Mouse (Mus musculus): ENCODE results near the gene Ski. TPM values are rescaled to one million over a fixed set of nuclear protein-coding genes. Genes with fewer than 3 reads are reported as not detected.

Gene Ski
- polyA plus RNA-seq, 1 experiment = 55.2 TPM

DNA sequence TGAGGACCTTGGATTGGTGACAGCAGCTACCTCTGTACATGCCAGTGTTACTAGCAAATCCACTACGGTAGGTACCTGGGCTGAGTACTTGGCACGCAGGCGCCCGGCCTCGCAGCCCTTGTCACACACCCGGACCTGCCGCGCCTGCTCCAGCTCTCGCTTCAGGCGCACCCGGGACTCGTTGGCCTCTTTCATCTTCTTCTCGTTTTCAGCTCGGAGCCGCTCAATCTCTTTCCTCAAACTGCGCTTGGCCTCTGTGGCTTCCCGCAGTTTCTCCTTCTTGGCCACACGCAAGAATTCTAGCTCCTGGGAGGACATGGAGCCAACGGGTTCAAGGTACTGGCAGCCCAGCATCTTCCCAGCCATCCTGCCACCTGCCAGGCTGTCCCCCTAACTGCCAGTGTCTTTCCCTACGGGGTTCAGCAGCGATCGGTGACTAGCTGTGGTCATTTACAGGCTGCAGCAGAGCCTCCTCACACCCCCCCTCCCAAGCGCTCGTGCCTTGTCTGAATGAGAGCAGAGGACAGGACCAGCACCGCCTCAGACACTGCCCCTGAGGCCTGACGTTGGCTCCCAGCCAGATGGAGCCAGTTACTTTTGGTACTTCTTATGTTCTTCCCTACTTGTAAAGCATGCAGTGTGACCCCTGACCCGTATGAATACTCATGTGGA, 64.4 kb downstream of the Ski start:
- DNase-seq (ENCODE audit: low read depth) = peak; percentile 24
- TF ChIP-seq CTCF (IDR thresholded peaks at IDR 0.05; ENCODE audit: borderline replicate concordance, extremely low read depth, insufficient read depth, insufficient read length) (no peak), POLR2A (IDR thresholded peaks at IDR 0.05; ENCODE audit: borderline replicate concordance, extremely low read depth, insufficient read depth, insufficient read length, poor library complexity, severe bottlenecking) (no peak)

DNA sequence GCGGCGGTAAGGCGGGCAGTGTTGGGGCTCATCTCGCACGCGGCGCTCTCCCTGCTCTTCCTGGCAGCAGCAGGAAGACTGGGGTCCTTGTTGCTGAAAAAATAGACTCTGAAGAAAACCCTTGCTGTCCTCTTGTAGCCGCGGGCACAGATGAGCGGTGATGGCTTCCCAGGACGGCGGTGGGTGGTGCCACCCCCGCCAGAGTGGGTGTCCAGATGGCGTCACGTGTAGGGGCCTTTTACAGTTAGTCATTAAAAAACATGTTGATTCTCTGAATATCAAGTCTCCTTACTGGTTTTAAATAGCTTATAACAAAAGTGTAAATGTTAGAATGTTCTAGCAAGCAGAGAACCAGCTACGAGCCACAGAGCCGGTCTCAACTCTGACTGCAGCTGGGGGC, 65.7 kb downstream of the Ski start:
- TF ChIP-seq POLR2A (IDR thresholded peaks at IDR 0.05; ENCODE audit: borderline replicate concordance, extremely low read depth, insufficient read depth, insufficient read length, poor library complexity, severe bottlenecking) (no peak), CTCF (IDR thresholded peaks at IDR 0.05; ENCODE audit: borderline replicate concordance, extremely low read depth, insufficient read depth, insufficient read length) (no peak)
- DNase-seq (ENCODE audit: low read depth) = no peak

DNA sequence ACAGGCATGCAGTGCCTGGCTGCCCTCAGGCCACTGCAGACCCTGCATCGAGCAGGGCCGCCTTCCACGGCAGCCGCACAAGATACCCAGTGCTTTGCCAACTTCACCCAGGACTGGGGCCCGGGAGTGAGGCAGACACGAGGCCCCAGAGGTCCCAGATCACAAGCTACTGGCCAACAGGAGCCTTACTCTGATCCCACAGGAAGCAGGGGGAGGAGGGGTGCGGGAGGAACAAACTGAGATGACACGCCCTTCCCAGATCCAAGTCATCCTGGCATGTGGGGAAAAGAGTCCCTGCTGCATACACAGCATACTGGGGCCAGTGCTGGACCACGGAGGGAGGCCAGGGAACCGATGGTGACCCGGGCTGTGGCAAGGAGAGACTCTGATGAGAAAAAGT, 67.4 kb downstream of the Ski start:
- TF ChIP-seq POLR2A (IDR thresholded peaks at IDR 0.05; ENCODE audit: borderline replicate concordance, extremely low read depth, insufficient read depth, insufficient read length, poor library complexity, severe bottlenecking) = no peak
- DNase-seq (ENCODE audit: low read depth) = no peak

DNA sequence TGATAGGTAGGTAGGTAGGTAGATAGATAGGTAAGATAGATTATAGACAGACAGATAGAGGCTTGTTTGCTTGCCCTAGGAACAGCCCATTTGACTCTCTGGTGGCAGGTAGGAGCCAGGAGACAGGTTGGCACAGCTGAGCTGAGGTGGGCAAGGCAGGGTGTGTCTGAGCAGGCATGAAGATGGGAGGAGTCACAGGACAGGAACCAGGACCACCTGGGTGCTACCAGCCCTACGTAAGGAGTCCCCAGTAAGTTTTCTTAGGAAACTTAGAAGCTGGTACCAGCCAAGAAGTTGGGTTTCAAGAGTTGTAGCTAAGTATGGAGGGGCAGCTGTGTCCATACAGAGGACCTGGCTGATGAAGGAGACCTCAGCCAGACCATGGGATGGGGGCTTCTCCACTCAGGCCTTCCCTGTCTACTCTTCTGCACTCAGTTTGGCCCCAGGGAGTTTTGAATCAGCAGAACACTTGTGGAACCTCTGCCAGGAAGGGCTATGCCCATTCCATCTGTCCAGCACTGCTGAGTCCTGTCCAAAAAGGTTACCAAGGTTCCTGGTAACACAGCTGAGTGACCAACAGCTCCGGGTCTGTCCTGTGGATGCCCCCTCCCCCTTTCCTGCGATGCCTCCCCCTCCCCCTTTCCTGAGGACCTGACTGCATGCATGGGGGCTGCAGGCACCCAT, 68.9 kb downstream of the Ski start:
- TF ChIP-seq CTCF (IDR thresholded peaks at IDR 0.05; ENCODE audit: borderline replicate concordance, extremely low read depth, insufficient read depth, insufficient read length) = no peak
- TF ChIP-seq POLR2A (IDR thresholded peaks at IDR 0.05; ENCODE audit: borderline replicate concordance, extremely low read depth, insufficient read depth, insufficient read length, poor library complexity, severe bottlenecking) = no peak
- no peak for DNase-seq (ENCODE audit: low read depth)

DNA sequence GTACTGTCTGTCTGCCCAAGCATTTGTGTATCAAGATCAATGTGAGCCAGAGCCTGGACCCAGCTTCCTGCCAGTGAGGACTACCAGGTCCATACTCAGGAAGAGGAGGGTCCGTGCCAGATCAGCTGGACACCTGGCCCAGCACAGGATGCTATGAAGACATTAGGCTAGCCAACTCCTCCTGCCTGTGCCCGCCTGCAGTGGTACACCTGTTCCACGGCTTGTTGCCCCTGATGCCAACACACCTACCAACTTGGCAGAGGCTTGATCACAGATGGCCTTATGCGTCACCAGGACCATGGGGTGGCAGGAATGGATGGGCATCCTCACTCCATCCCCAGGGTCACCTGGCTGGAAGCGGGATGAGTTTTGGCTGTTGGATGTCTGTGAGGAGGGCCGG, 69.9 kb downstream of the Ski start:
- TF ChIP-seq CTCF (IDR thresholded peaks at IDR 0.05; ENCODE audit: borderline replicate concordance, extremely low read depth, insufficient read depth, insufficient read length) (no peak), POLR2A (IDR thresholded peaks at IDR 0.05; ENCODE audit: borderline replicate concordance, extremely low read depth, insufficient read depth, insufficient read length, poor library complexity, severe bottlenecking) (no peak)
- DNase-seq (ENCODE audit: low read depth) = no peak

DNA sequence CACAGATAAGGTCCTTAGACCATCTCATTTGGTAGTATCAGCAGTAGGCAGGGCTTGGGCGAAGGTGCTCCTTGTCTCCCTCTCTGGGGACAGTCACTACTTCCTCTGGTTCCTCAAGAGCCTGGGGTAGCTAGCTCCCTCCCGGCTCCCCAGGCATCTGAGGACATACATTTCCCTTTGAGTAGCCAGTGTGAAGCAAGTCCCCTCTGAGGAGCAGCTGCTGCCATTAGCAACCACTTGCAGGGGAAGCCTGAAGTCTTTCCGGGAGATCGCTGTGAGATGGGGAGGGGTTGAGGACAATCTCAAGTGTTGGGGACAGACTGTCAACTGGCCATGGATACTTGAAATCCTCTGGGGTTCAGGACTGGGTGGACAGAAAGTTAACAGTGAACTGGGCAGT, 70.5 kb downstream of the Ski start:
- no peak for DNase-seq (ENCODE audit: low read depth)
- TF ChIP-seq CTCF (IDR thresholded peaks at IDR 0.05; ENCODE audit: borderline replicate concordance, extremely low read depth, insufficient read depth, insufficient read length) (no peak), POLR2A (IDR thresholded peaks at IDR 0.05; ENCODE audit: borderline replicate concordance, extremely low read depth, insufficient read depth, insufficient read length, poor library complexity, severe bottlenecking) (no peak)

DNA sequence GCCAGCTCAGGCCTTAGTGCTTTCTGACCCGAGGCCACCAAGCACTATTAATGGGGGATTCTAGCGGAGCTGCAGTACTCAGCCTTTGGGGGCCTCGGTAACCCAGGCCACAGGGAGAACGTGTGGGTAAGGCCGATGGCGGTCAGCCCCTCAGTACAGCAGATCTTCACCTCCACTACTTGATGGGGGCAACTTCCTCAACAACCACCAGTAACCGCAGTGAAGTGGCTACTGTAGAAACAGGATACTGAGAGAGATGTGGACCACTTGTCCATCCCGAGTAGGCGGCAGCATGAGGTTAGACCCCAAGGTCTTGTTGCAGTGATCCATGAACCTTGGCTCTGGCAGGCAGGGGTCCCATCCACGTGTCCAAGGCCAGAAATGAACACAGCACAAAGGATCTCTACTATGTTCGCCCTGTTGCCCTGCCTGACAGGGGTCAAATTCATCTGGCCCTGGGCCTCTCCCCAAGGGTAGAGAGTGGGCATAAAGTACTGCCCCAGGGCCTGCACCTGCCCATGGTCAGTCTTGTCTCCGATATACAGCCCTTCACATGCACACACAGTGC, 71.1 kb downstream of the Ski start:
- TF ChIP-seq CTCF (IDR thresholded peaks at IDR 0.05; ENCODE audit: borderline replicate concordance, extremely low read depth, insufficient read depth, insufficient read length) (no peak), POLR2A (IDR thresholded peaks at IDR 0.05; ENCODE audit: borderline replicate concordance, extremely low read depth, insufficient read depth, insufficient read length, poor library complexity, severe bottlenecking) (no peak)
- DNase-seq (ENCODE audit: low read depth) = no peak

DNA sequence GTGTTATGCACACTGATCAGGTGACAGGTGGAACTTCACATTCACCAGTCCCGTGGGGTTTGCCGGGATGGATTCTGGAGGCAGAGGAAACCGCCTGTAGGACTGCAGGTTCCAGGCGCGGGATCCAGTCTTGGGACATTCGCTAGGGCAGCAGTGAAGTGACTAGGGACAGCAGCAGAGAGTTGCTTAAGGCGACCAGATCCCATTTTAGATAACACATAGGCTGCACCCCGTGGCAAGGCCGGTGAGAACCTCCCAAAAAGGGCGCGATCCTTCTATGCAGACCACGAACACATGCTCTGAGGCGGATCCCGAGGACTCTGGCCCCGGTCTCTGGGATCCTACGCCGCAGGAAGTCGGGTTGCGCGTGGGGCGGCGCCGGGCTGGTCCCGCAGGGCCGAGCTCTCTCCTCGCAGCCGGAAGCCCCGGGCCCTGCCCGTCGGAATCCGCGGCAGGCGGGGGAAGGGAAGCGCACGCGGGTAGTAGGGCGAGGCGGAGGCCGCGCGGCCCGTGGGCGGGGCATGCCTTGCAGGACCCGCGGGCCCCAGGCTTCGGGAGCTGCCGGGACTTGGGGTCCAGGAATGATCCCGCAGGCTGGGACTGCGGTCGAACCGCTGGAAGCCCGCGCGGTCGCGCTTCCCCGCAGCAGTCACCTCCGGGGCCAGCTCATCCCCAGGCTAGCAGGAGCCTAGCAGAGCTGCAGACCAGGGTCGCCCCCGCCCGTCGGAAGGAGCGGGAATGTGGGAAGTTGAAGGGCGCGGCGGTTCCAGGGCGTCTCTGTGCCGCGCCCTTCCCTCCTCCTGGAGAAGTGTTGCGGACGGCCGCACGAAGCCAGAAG, 71.9 kb downstream of the Ski start:
- TF ChIP-seq CTCF (IDR thresholded peaks at IDR 0.05; ENCODE audit: borderline replicate concordance, extremely low read depth, insufficient read depth, insufficient read length) (no peak), POLR2A (IDR thresholded peaks at IDR 0.05; ENCODE audit: borderline replicate concordance, extremely low read depth, insufficient read depth, insufficient read length, poor library complexity, severe bottlenecking) (0 out of 2 replicates have a peak, but pooled peaks have one; percentile 35)
- peak; percentile 75 for DNase-seq (ENCODE audit: low read depth)

DNA sequence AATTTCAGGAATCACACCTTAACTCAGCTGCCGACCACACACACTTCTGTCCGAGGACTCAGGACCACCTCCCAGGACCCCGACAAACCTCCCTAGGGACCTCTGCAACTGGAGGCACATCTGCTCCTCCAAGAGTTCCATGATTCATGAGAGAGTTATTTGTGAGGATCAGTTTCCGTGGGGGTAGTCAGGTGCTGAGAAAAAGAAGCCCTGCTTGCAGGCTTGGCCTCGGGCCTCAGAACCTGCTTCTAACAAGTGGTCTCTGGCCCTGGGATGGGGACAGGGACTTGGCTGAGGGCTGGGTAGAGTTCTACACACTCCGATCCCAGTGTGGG, 72.5 kb downstream of the Ski start:
- TF ChIP-seq CTCF (IDR thresholded peaks at IDR 0.05; ENCODE audit: borderline replicate concordance, extremely low read depth, insufficient read depth, insufficient read length) = no peak
- no peak for TF ChIP-seq POLR2A (IDR thresholded peaks at IDR 0.05; ENCODE audit: borderline replicate concordance, extremely low read depth, insufficient read depth, insufficient read length, poor library complexity, severe bottlenecking)
- DNase-seq (ENCODE audit: low read depth) = no peak

DNA sequence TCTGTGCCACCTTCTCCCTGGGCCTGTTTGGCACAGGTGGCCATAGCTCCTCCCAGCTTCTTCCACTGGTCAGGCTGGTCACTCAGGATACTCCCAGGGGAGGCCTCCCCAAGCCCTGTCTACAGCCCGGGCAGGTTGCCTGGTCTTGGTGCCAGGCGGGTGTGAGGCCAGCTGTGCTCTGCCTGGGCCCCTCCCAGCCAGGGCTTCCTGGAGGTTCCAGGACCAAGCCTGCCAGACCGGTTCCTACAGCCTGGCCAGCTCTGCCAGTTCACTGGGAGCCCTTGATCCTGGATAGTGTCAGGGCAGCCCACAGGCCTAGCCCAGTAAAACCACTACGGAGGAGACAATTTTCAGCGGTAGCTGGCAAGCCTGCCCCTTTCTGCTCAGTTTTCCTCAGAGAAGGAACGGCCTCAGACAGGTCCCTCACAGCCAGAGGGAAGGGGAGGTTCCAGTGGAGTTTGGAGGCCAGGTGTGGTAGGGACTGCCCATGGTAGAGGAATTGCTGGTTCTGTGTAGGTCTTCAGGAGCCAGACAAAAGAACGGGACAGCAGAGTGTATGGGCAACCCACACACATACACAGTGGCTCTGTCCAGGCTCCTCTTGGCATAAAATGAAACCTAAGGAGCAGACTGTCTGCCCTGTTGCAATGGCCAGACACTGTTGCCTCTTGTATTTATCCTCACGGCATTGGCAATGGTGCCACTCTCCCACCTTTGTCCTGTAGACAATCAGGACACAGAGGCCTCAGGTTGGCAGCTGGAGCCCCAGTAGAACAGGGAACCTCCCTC, 73.3 kb downstream of the Ski start:
- no peak for DNase-seq (ENCODE audit: low read depth)
- no peak for TF ChIP-seq POLR2A (IDR thresholded peaks at IDR 0.05; ENCODE audit: borderline replicate concordance, extremely low read depth, insufficient read depth, insufficient read length, poor library complexity, severe bottlenecking)
- no peak for TF ChIP-seq CTCF (IDR thresholded peaks at IDR 0.05; ENCODE audit: borderline replicate concordance, extremely low read depth, insufficient read depth, insufficient read length)

DNA sequence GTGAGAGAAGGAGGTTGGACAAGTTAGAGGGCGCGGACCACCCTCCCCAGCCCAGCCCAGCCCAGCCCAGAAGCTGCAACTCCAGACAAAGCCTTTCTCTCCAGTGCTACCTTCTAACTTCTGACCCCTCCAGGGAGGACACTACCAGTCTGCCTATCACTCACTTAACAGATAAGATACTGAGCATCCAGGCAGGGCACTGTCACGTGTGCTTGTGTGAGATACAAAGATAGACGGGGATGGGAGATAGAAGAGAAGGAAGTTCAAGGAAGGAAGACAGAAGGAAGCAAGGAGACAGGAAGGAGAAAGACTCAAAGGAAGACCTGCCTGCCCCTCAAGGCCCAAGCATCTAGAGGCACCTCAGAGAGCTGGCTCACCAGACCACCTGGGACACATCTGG, 73.9 kb downstream of the Ski start:
- no peak for DNase-seq (ENCODE audit: low read depth)
- TF ChIP-seq CTCF (IDR thresholded peaks at IDR 0.05; ENCODE audit: borderline replicate concordance, extremely low read depth, insufficient read depth, insufficient read length) (no peak), POLR2A (IDR thresholded peaks at IDR 0.05; ENCODE audit: borderline replicate concordance, extremely low read depth, insufficient read depth, insufficient read length, poor library complexity, severe bottlenecking) (no peak)
